In genomic region chr7:51931217-51931616, GRCm38 (mm10) we compare ENCODE assay signal across 27 mouse cellular contexts.
DNase-seq lines count a peak whose midpoint lies in the region; ATAC-seq and TF ChIP-seq lines count a peak whose summit lies in the region.
"Had no signal": no experiment of that assay in that cellular context is flagged by ENCODE, and none has a peak within 500 bp of the region (broad histone marks: within the 10 kb centered on the region; RNA-seq: fewer than 3 reads in every experiment).

No protein-coding gene starts in this region.

- peaks cover 8% of the 10 kb centered on the region; the same call in 1 of the 2 replicates for H3K4me1 ChIP-seq in forebrain, embryonic 15.5 days
- H3K4me1 ChIP-seq in forebrain, embryonic 11.5 days (replicated peaks; ENCODE audit: control insufficient read depth, insufficient read depth, low read length): no peaks in the 10 kb centered on the region
- peaks cover 28% of the 10 kb centered on the region for H3K4me1 ChIP-seq in limb, embryonic 13.5 days
- H3K4me1 ChIP-seq in limb, embryonic 10.5 days: 0 out of 2 replicates have a peak, but pooled peaks cover 6% of the 10 kb centered on the region

- H3K4me2 ChIP-seq in forebrain, embryonic 15.5 days (replicated peaks): no peak overlapping the region
- no peak overlapping the region for H3K4me2 ChIP-seq in forebrain, embryonic 11.5 days (ENCODE audit: low read depth, low read length, severe bottlenecking)
- H3K4me2 ChIP-seq in limb, embryonic 13.5 days (replicated peaks): no peak overlapping the region
- H3K4me2 ChIP-seq: forebrain, embryonic 13.5 days; kidney, embryonic 15.5 days had no signal

- whole genome bisulfite sequencing in forebrain, embryonic 15.5 days: 71% methylated on average over 4 of the region's 4 CpGs
- WGBS in forebrain, embryonic 11.5 days: 94% methylated on average over 4 of the region's 4 CpGs
- WGBS in limb, embryonic 13.5 days: 79% methylated on average over 4 of the region's 4 CpGs
- WGBS in limb, embryonic 10.5 days: 86% methylated on average over 4 of the region's 4 CpGs

- H3K9ac ChIP-seq in forebrain, embryonic 15.5 days (replicated peaks): no peak overlapping the region
- H3K9ac ChIP-seq in forebrain, embryonic 11.5 days (ENCODE audit: low read length): no peak overlapping the region
- no peak overlapping the region for H3K9ac ChIP-seq in limb, embryonic 13.5 days
- H3K9ac ChIP-seq: forebrain, embryonic 13.5 days; kidney, embryonic 15.5 days; liver, embryonic 14.5 days had no signal

- 0 out of 2 replicates have a peak, but pooled peaks have one; percentile 39 for ATAC-seq in forebrain, embryonic 15.5 days (replicated peaks)
- no peak for ATAC-seq in forebrain, embryonic 11.5 days (replicated peaks; ENCODE audit: low FRiP score)
- no peak for ATAC-seq in limb, embryonic 13.5 days (ENCODE audit: low FRiP score, low read depth)
- ATAC-seq in CD4-positive, CD25-positive, alpha-beta regulatory T cell, adult 4 months: no peak
- ATAC-seq: forebrain, embryonic 13.5 days; hindbrain, embryonic 16.5 days; Patski had no signal

- no peaks in the 10 kb centered on the region for H3K9me3 ChIP-seq in forebrain, embryonic 15.5 days
- no peaks in the 10 kb centered on the region for H3K9me3 ChIP-seq in forebrain, embryonic 11.5 days (ENCODE audit: control insufficient read depth, low read length)
- no peaks in the 10 kb centered on the region for H3K9me3 ChIP-seq in limb, embryonic 13.5 days
- H3K9me3 ChIP-seq in limb, embryonic 10.5 days (replicated peaks): no peaks in the 10 kb centered on the region
- H3K9me3 ChIP-seq: forebrain, embryonic 13.5 days; hindbrain, embryonic 10.5 days; kidney, embryonic 15.5 days had no signal

- no peaks in the 10 kb centered on the region for H3K27me3 ChIP-seq in forebrain, embryonic 15.5 days
- no peaks in the 10 kb centered on the region for H3K27me3 ChIP-seq in forebrain, embryonic 11.5 days (ENCODE audit: control insufficient read depth, insufficient read depth, low read length)
- no peaks in the 10 kb centered on the region for H3K27me3 ChIP-seq in limb, embryonic 13.5 days
- no peaks in the 10 kb centered on the region for H3K27me3 ChIP-seq in limb, embryonic 10.5 days (ENCODE audit: low read depth, poor library complexity, severe bottlenecking)
- H3K27me3 ChIP-seq: forebrain, embryonic 13.5 days; kidney, embryonic 15.5 days; Patski had no signal

- no peak for TF ChIP-seq POLR2A in brain, embryonic 14.5 days (IDR thresholded peaks at IDR 0.05; ENCODE audit: borderline replicate concordance, extremely low read depth, insufficient read depth, insufficient read length, poor library complexity, severe bottlenecking)

- H3K4me3 ChIP-seq in forebrain, embryonic 15.5 days: no peak overlapping the region
- H3K4me3 ChIP-seq in forebrain, embryonic 11.5 days (ENCODE audit: low read depth, low read length): no peak overlapping the region
- no peak overlapping the region for H3K4me3 ChIP-seq in limb, embryonic 13.5 days
- H3K4me3 ChIP-seq in limb, embryonic 10.5 days: no peak overlapping the region
- H3K4me3 ChIP-seq: erythroblast, embryonic 14.5 days; forebrain, embryonic 13.5 days; hindbrain, embryonic 10.5 days; kidney, embryonic 15.5 days had no signal

- no peak for TF ChIP-seq CTCF in brain, embryonic 14.5 days (IDR thresholded peaks at IDR 0.05; ENCODE audit: borderline replicate concordance, extremely low read depth, insufficient read depth, insufficient read length)

- DNase-seq in forebrain, embryonic 11.5 days (ENCODE audit: low spot score): no peak
- DNase-seq in limb, embryonic 10.5 days (ENCODE audit: low spot score): no peak
- DNase-seq in brain, embryonic 14.5 days (ENCODE audit: low read depth): peak; percentile 41
- DNase-seq in layer of hippocampus, postnatal 14 days (ENCODE audit: low spot score in 2 of 2): peak; percentile 22 to 78
- DNase-seq in adrenal gland, postnatal 10 days: no peak
- DNase-seq: adrenal gland, postnatal 25 days; cerebellum, adult 2 months; cerebellum, postnatal 14 days; heart, postnatal 14 days; kidney, adult 18-20 months; kidney, postnatal 36 days; left cerebral cortex, postnatal 4 days; liver; lung, adult 2 months; lung, postnatal 10 days; thymus, postnatal 4 days had no signal

- H3K36me3 ChIP-seq in forebrain, embryonic 15.5 days: no peaks in the 10 kb centered on the region
- no peaks in the 10 kb centered on the region for H3K36me3 ChIP-seq in forebrain, embryonic 11.5 days (ENCODE audit: control insufficient read depth, insufficient read depth, low read length)
- peaks cover 12% of the 10 kb centered on the region for H3K36me3 ChIP-seq in limb, embryonic 13.5 days
- H3K36me3 ChIP-seq in limb, embryonic 10.5 days: no peaks in the 10 kb centered on the region
- H3K36me3 ChIP-seq: hindbrain, embryonic 10.5 days; kidney, embryonic 15.5 days had no signal

- H3K27ac ChIP-seq in forebrain, embryonic 15.5 days (replicated peaks): no peak overlapping the region
- H3K27ac ChIP-seq in forebrain, embryonic 11.5 days (ENCODE audit: low read depth, low read length): no peak overlapping the region
- peak overlapping the region; percentile 15; the same call in 1 of the 2 replicates for H3K27ac ChIP-seq in limb, embryonic 13.5 days
- H3K27ac ChIP-seq in limb, embryonic 10.5 days: no peak overlapping the region
- H3K27ac ChIP-seq: forebrain, embryonic 13.5 days; kidney, embryonic 15.5 days; liver, embryonic 14.5 days; macrophage had no signal

Comparison
In these comparisons a context has a peak if more than half of its experiments do, and no peak if none do; other contexts are left out.
1. DNase-seq: peak in brain, embryonic 14.5 days (single experiment) and layer of hippocampus, postnatal 14 days (2 of 2); none in forebrain, embryonic 11.5 days (single experiment), limb, embryonic 10.5 days (single experiment) and adrenal gland, postnatal 10 days (single experiment).